Mouse (Mus musculus) MEL-GATA-1-ER (cell line): ENCODE measurements around the gene Mylpf.

Experiments used
- DNase-seq: peaks from one replicate; pipeline ENCODE4 v3.0.0-alpha.2; 2012; ENCODE audit warnings: low read depth; ENCODE audit errors: extremely low read depth

Mylpf gene

GRCm38 (mm10) chr7:127206606-127207005, 2.1 kb upstream of the Mylpf start:
- peak; percentile 72 for DNase-seq

GRCm38 (mm10) chr7:127207374-127208294, 1.1 kb upstream of the Mylpf start:
- DNase-seq, result no peak

GRCm38 (mm10) chr7:127208295-127208552, 466 bp upstream of the Mylpf start, which contains the start of gene Tbc1d10b:
Gene Tbc1d10b, minus strand, starts transcription at chr7:127208468.
- DNase-seq, result no peak

GRCm38 (mm10) chr7:127209851-127210250, 1.2 kb downstream of the Mylpf start:
- no peak for DNase-seq

GRCm38 (mm10) chr7:127210266-127210665, 1.6 kb downstream of the Mylpf start:
- no peak for DNase-seq

GRCm38 (mm10) chr7:127211014-127211745, 2.5 kb downstream of the Mylpf start:
- DNase-seq, result no peak

GRCm38 (mm10) chr7:127212432-127213250, 4.0 kb downstream of the Mylpf start:
- DNase-seq, result no peak

- peak; percentile 61 for DNase-seq
These were observed 4.8 kb downstream of the Mylpf start for GRCm38 (mm10) chr7:127213485-127213884.

GRCm38 (mm10) chr7:127213930-127214329, 5.2 kb downstream of the Mylpf start:
- no peak for DNase-seq

- no peak for DNase-seq
These were observed 5.8 kb downstream of the Mylpf start for GRCm38 (mm10) chr7:127214521-127214920.

GRCm38 (mm10) chr7:127214981-127215871, 6.5 kb downstream of the Mylpf start:
- peak; percentile 45 for DNase-seq

GRCm38 (mm10) chr7:127216307-127216706, 7.6 kb downstream of the Mylpf start:
- no peak for DNase-seq

GRCm38 (mm10) chr7:127217475-127217874, 8.8 kb downstream of the Mylpf start:
- no peak for DNase-seq

GRCm38 (mm10) chr7:127217901-127218642, 9.4 kb downstream of the Mylpf start:
- no peak for DNase-seq

- peak; percentile 78 for DNase-seq
These were observed 10.0 kb downstream of the Mylpf start for GRCm38 (mm10) chr7:127218670-127219069.

- no peak for DNase-seq
These were observed 11.8 kb downstream of the Mylpf start for GRCm38 (mm10) chr7:127220440-127220839.

- no peak for DNase-seq
These were observed 14.4 kb downstream of the Mylpf start for GRCm38 (mm10) chr7:127223106-127223505.

GRCm38 (mm10) chr7:127223515-127224478, 15.1 kb downstream of the Mylpf start:
- no peak for DNase-seq

GRCm38 (mm10) chr7:127224616-127225015, 15.9 kb downstream of the Mylpf start:
- DNase-seq, result no peak
